Mouse (Mus musculus): ENCODE results near the gene Tbc1d2. TPM values are rescaled to one million over a fixed set of nuclear protein-coding genes. Genes with fewer than 3 reads are reported as not detected.
A peak's percentile ranks its signal among the peaks of the same experiment; 100 is the strongest.
"Not testable (repeated sequence)": the region's sequence is repeated elsewhere in the genome, so short reads cannot be mapped to it uniquely, and the experiment has no call there.

The Tbc1d2 gene
- polyA plus RNA-seq, 1 experiment from 2014 or later, result 0.47 TPM

DNA sequence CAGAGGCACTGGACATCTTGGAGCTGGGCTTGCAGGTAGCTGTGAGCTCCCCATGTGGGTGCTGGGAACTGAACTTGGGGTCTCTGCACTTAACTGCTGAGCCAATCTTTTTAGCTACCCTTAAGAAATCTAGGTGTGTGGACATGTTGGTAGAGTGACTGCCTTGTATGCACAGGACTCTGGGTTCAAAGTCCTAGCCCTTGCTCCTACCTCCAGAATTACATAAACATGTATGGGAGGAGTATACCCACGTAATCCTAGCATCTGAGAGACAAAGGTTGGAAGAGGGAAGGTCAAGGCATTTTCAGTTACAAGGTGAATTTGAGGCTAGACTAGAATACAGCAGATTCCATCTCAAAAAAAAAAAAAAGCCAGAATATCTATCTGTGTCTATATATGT lies 5.3 kb upstream of the Tbc1d2 start:
- Histone ChIP-seq H3K4me2 (ENCODE audit: low read length) (no peak overlapping the region), H3K27me3 (replicated peaks; ENCODE audit: control insufficient read depth, insufficient read depth, low read length) (peaks cover 15% of the 10 kb centered on the region), H3K27ac (ENCODE audit: low read depth, low read length) (no peak overlapping the region), H3K36me3 (ENCODE audit: control insufficient read depth, insufficient read depth, low read length) (no peaks in the 10 kb centered on the region), H3K4me1 (ENCODE audit: control insufficient read depth, insufficient read depth, low read length) (peaks cover 5% of the 10 kb centered on the region; the same call in 1 of the 2 replicates), H3K4me3 (ENCODE audit: low read depth, low read length) (no peak overlapping the region), H3K9me3 (replicated peaks; ENCODE audit: control insufficient read depth, low read length) (no peaks in the 10 kb centered on the region), H3K9ac (ENCODE audit: low read length) (no peak overlapping the region)
- WGBS, result 70% methylated on average over 1 of the region's 1 CpGs
- ATAC-seq (no peak), DNase-seq (ENCODE audit: low spot score) (no peak)

GRCm38 (mm10) chr4:46649161-46649560 lies 848 bp downstream of the Tbc1d2 start:
- WGBS, result 66% methylated on average over 4 of the region's 4 CpGs
- peaks cover 9% of the 10 kb centered on the region for H3K4me1 ChIP-seq (ENCODE audit: control insufficient read depth, insufficient read depth, low read length)
- no peak for ATAC-seq
- H3K27ac ChIP-seq (ENCODE audit: low read depth, low read length), result no peak overlapping the region
- no peaks in the 10 kb centered on the region for H3K36me3 ChIP-seq (ENCODE audit: control insufficient read depth, insufficient read depth, low read length)
- H3K4me3 ChIP-seq (ENCODE audit: low read depth, low read length), result peak overlapping the region; percentile 67
- DNase-seq (ENCODE audit: low spot score), result no peak
- H3K9me3 ChIP-seq (replicated peaks; ENCODE audit: control insufficient read depth, low read length), result no peaks in the 10 kb centered on the region
- H3K27me3 ChIP-seq (replicated peaks; ENCODE audit: control insufficient read depth, insufficient read depth, low read length), result peaks cover 17% of the 10 kb centered on the region
- H3K4me2 ChIP-seq (ENCODE audit: low read length), result peak overlapping the region; percentile 83
- peak overlapping the region; percentile 62; the same call in 1 of the 2 replicates for H3K9ac ChIP-seq (ENCODE audit: low read length)

GRCm38 (mm10) chr4:46643676-46644112 lies 6.3 kb downstream of the Tbc1d2 start:
- H3K36me3 ChIP-seq (ENCODE audit: control insufficient read depth, insufficient read depth, low read length), result no peaks in the 10 kb centered on the region
- H3K9ac ChIP-seq (ENCODE audit: low read length), result no peak overlapping the region
- no peak overlapping the region for H3K4me2 ChIP-seq (ENCODE audit: low read length)
- H3K27me3 ChIP-seq (replicated peaks; ENCODE audit: control insufficient read depth, insufficient read depth, low read length), result 0 out of 2 replicates have a peak, but pooled peaks cover under 1% of the 10 kb centered on the region
- DNase-seq (ENCODE audit: low spot score) (no peak), ATAC-seq (no peak)
- 89% methylated on average over 8 of the region's 8 CpGs for WGBS
- H3K9me3 ChIP-seq (replicated peaks; ENCODE audit: control insufficient read depth, low read length), result no peaks in the 10 kb centered on the region
- no peak overlapping the region for H3K4me3 ChIP-seq (ENCODE audit: low read depth, low read length)
- H3K4me1 ChIP-seq (ENCODE audit: control insufficient read depth, insufficient read depth, low read length), result no peaks in the 10 kb centered on the region
- no peak overlapping the region for H3K27ac ChIP-seq (ENCODE audit: low read depth, low read length)

DNA sequence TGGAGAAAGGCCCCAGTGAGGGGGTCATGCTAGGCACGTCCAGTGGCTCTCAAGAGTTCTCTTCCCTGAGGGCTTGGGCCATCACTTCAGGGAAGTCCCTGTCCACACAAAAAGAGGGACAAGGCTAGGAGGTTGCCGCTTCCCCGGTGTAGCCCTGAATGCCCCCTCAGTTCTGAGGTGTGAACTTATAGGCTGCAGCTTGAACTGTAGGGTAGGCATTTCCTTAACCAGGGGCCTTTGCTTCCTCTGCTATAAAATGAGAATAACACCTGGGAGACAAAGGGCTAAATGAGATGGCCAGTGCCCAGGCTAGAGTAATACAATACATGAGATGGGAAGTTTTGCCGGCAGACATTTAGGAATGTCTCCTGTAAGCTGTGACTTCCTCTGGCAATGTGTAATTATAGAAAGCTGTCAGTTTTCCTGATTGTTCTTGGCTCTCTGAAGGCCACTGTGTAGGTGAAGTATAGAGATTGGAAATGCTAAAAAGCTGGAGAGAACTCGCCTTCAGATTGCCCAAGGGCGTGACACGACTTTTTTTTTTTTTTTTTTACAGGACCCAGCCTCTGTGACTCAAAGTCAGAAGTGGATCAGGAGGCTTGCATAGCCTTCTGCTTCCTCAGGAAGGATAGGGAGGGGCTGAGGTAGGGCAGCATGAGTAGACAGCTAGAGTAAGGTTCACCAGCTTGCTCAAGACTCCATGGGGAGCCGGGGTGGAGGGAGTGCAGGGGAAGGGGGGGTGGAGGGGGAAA lies 6.9 kb downstream of the Tbc1d2 start:
- H3K36me3 ChIP-seq (ENCODE audit: control insufficient read depth, insufficient read depth, low read length), result no peaks in the 10 kb centered on the region
- 0 out of 2 replicates have a peak overlapping the region, but pooled peaks have one; percentile 14 for H3K27ac ChIP-seq (ENCODE audit: low read depth, low read length)
- H3K9ac ChIP-seq (ENCODE audit: low read length), result no peak overlapping the region
- no peaks in the 10 kb centered on the region for H3K27me3 ChIP-seq (replicated peaks; ENCODE audit: control insufficient read depth, insufficient read depth, low read length)
- 81% methylated on average over 8 of the region's 8 CpGs for WGBS
- DNase-seq (ENCODE audit: low spot score), result no peak
- H3K9me3 ChIP-seq (replicated peaks; ENCODE audit: control insufficient read depth, low read length), result no peaks in the 10 kb centered on the region
- no peak for ATAC-seq
- H3K4me2 ChIP-seq (ENCODE audit: low read length), result no peak overlapping the region
- no peaks in the 10 kb centered on the region for H3K4me1 ChIP-seq (ENCODE audit: control insufficient read depth, insufficient read depth, low read length)
- H3K4me3 ChIP-seq (ENCODE audit: low read depth, low read length), result no peak overlapping the region

- Histone ChIP-seq H3K9me3 (replicated peaks; ENCODE audit: control insufficient read depth, low read length) (no peaks in the 10 kb centered on the region), H3K9ac (ENCODE audit: low read length) (no peak overlapping the region), H3K36me3 (ENCODE audit: control insufficient read depth, insufficient read depth, low read length) (no peaks in the 10 kb centered on the region), H3K4me2 (ENCODE audit: low read length) (no peak overlapping the region), H3K4me1 (ENCODE audit: control insufficient read depth, insufficient read depth, low read length) (no peaks in the 10 kb centered on the region), H3K27me3 (replicated peaks; ENCODE audit: control insufficient read depth, insufficient read depth, low read length) (no peaks in the 10 kb centered on the region), H3K27ac (ENCODE audit: low read depth, low read length) (no peak overlapping the region), H3K4me3 (ENCODE audit: low read depth, low read length) (no peak overlapping the region)
- DNase-seq (ENCODE audit: low spot score) (no peak), ATAC-seq (no peak)
- WGBS, result 17% methylated on average over 4 of the region's 4 CpGs
These were observed 8.7 kb downstream of the Tbc1d2 start for GRCm38 (mm10) chr4:46641283-46641682.

GRCm38 (mm10) chr4:46639866-46640265 lies 10.1 kb downstream of the Tbc1d2 start:
- H3K9me3 ChIP-seq (replicated peaks; ENCODE audit: control insufficient read depth, low read length), result no peaks in the 10 kb centered on the region
- H3K27me3 ChIP-seq (replicated peaks; ENCODE audit: control insufficient read depth, insufficient read depth, low read length), result no peaks in the 10 kb centered on the region
- no peak overlapping the region for H3K27ac ChIP-seq (ENCODE audit: low read depth, low read length)
- H3K4me3 ChIP-seq (ENCODE audit: low read depth, low read length), result no peak overlapping the region
- H3K4me2 ChIP-seq (ENCODE audit: low read length), result no peak overlapping the region
- no peak for ATAC-seq
- no peaks in the 10 kb centered on the region for H3K4me1 ChIP-seq (ENCODE audit: control insufficient read depth, insufficient read depth, low read length)
- DNase-seq (ENCODE audit: low spot score), result no peak
- WGBS, result 89% methylated on average over 8 of the region's 8 CpGs
- no peak overlapping the region for H3K9ac ChIP-seq (ENCODE audit: low read length)
- H3K36me3 ChIP-seq (ENCODE audit: control insufficient read depth, insufficient read depth, low read length), result no peaks in the 10 kb centered on the region

GRCm38 (mm10) chr4:46637250-46637649 lies 12.8 kb downstream of the Tbc1d2 start:
- not testable (repeated sequence) for ATAC-seq; H3K27ac ChIP-seq (ENCODE audit: low read depth, low read length); DNase-seq (ENCODE audit: low spot score); H3K9me3 ChIP-seq (replicated peaks; ENCODE audit: control insufficient read depth, low read length); H3K9ac ChIP-seq (ENCODE audit: low read length); H3K27me3 ChIP-seq (replicated peaks; ENCODE audit: control insufficient read depth, insufficient read depth, low read length); H3K4me2 ChIP-seq (ENCODE audit: low read length); H3K36me3 ChIP-seq (ENCODE audit: control insufficient read depth, insufficient read depth, low read length); H3K4me1 ChIP-seq (ENCODE audit: control insufficient read depth, insufficient read depth, low read length); H3K4me3 ChIP-seq (ENCODE audit: low read depth, low read length)
- 88% methylated on average over 10 of the region's 10 CpGs for whole genome bisulfite sequencing

- Histone ChIP-seq H3K27me3 (replicated peaks; ENCODE audit: control insufficient read depth, insufficient read depth, low read length) (no peaks in the 10 kb centered on the region), H3K4me2 (ENCODE audit: low read length) (no peak overlapping the region), H3K9ac (ENCODE audit: low read length) (no peak overlapping the region), H3K36me3 (ENCODE audit: control insufficient read depth, insufficient read depth, low read length) (no peaks in the 10 kb centered on the region), H3K27ac (ENCODE audit: low read depth, low read length) (no peak overlapping the region), H3K4me3 (ENCODE audit: low read depth, low read length) (no peak overlapping the region), H3K9me3 (replicated peaks; ENCODE audit: control insufficient read depth, low read length) (no peaks in the 10 kb centered on the region), H3K4me1 (ENCODE audit: control insufficient read depth, insufficient read depth, low read length) (no peaks in the 10 kb centered on the region)
- no peak for ATAC-seq
- WGBS, result 91% methylated on average over 16 of the region's 16 CpGs
- DNase-seq (ENCODE audit: low spot score), result no peak
These were observed 14.1 kb downstream of the Tbc1d2 start for GRCm38 (mm10) chr4:46635702-46636430.

GRCm38 (mm10) chr4:46634881-46635280 lies 15.1 kb downstream of the Tbc1d2 start:
- Histone ChIP-seq H3K9ac (ENCODE audit: low read length) (no peak overlapping the region), H3K4me1 (ENCODE audit: control insufficient read depth, insufficient read depth, low read length) (no peaks in the 10 kb centered on the region), H3K9me3 (replicated peaks; ENCODE audit: control insufficient read depth, low read length) (no peaks in the 10 kb centered on the region), H3K27ac (ENCODE audit: low read depth, low read length) (no peak overlapping the region), H3K4me2 (ENCODE audit: low read length) (no peak overlapping the region), H3K36me3 (ENCODE audit: control insufficient read depth, insufficient read depth, low read length) (no peaks in the 10 kb centered on the region), H3K4me3 (ENCODE audit: low read depth, low read length) (no peak overlapping the region), H3K27me3 (replicated peaks; ENCODE audit: control insufficient read depth, insufficient read depth, low read length) (no peaks in the 10 kb centered on the region)
- 62% methylated on average over 6 of the region's 6 CpGs for WGBS
- DNase-seq (ENCODE audit: low spot score) (no peak), ATAC-seq (no peak)

Data from forebrain, embryonic 14.5 days (tissue).